Mouse (Mus musculus): ENCODE results near the gene Rln3. TPM values are rescaled to one million over a fixed set of nuclear protein-coding genes. Genes with fewer than 3 reads are reported as not detected.

Gene Rln3
- 0.15 TPM in 1 of 2 replicates, not detected in the other for polyA plus RNA-seq (2015; fragmentation: Nextera tagmentation; extraction: Ambion mirVana)

- WGBS (ENCODE audit: insufficient replicate concordance) = 12% methylated on average over 9 of the region's 9 CpGs
- H3K27ac ChIP-seq (ENCODE audit: low read length) = no peak within 1 kb of the TSS
- no peak within 1 kb of the TSS for H3K4me3 ChIP-seq (ENCODE audit: low read depth, low read length)
- no peak within 1 kb of the TSS for H3K9ac ChIP-seq (ENCODE audit: low read depth, low read length)
- H3K27me3 ChIP-seq (ENCODE audit: control insufficient read depth, insufficient read depth, low read depth, low read length) = peaks cover 47% of the 10 kb centered on the region
- no peaks in the 10 kb centered on the region for H3K4me1 ChIP-seq (ENCODE audit: control insufficient read depth, low read depth, low read length)
- no peak within 1 kb of the TSS for H3K4me2 ChIP-seq (ENCODE audit: low read depth, low read length)
- H3K9me3 ChIP-seq (replicated peaks; ENCODE audit: control insufficient read depth, low read length) = no peaks in the 10 kb centered on the region
- no peak for ATAC-seq (ENCODE audit: low read depth)
- no peaks in the 10 kb centered on the region for H3K36me3 ChIP-seq (ENCODE audit: control insufficient read depth, insufficient read depth)
Observed at GRCm38 (mm10) chr8:84044900-84045299, at the start of gene Rln3. Gene Rln3 (minus strand): TSS chr8:84045000.

GRCm38 (mm10) chr8:84090585-84090984 lies 45.8 kb upstream of the Rln3 start:
- H3K4me3 ChIP-seq (ENCODE audit: low read depth, low read length) = no peak overlapping the region
- no peak overlapping the region for H3K9ac ChIP-seq (ENCODE audit: low read depth, low read length)
- no peak overlapping the region for H3K4me2 ChIP-seq (ENCODE audit: low read depth, low read length)
- H3K9me3 ChIP-seq (replicated peaks; ENCODE audit: control insufficient read depth, low read length) = no peaks in the 10 kb centered on the region
- 84% methylated on average over 8 of the region's 8 CpGs for WGBS (ENCODE audit: insufficient replicate concordance)
- H3K27ac ChIP-seq (ENCODE audit: low read length) = no peak overlapping the region
- H3K36me3 ChIP-seq (ENCODE audit: control insufficient read depth, insufficient read depth) = peaks cover 7% of the 10 kb centered on the region; the same call in 1 of the 2 replicates
- no peak for ATAC-seq (ENCODE audit: low read depth)
- no peaks in the 10 kb centered on the region for H3K27me3 ChIP-seq (ENCODE audit: control insufficient read depth, insufficient read depth, low read depth, low read length)
- no peaks in the 10 kb centered on the region for H3K4me1 ChIP-seq (ENCODE audit: control insufficient read depth, low read depth, low read length)

- Histone ChIP-seq H3K4me2 (ENCODE audit: low read depth, low read length) (no peak overlapping the region), H3K4me1 (ENCODE audit: control insufficient read depth, low read depth, low read length) (no peaks in the 10 kb centered on the region; the same call in 1 of the 2 replicates), H3K36me3 (ENCODE audit: control insufficient read depth, insufficient read depth) (peaks cover 7% of the 10 kb centered on the region; the same call in 1 of the 2 replicates), H3K9me3 (replicated peaks; ENCODE audit: control insufficient read depth, low read length) (no peaks in the 10 kb centered on the region), H3K27ac (ENCODE audit: low read length) (no peak overlapping the region), H3K27me3 (ENCODE audit: control insufficient read depth, insufficient read depth, low read depth, low read length) (no peaks in the 10 kb centered on the region), H3K4me3 (ENCODE audit: low read depth, low read length) (no peak overlapping the region), H3K9ac (ENCODE audit: low read depth, low read length) (no peak overlapping the region)
- WGBS (ENCODE audit: insufficient replicate concordance) = 78% methylated on average over 9 of the region's 9 CpGs
- no peak for ATAC-seq (ENCODE audit: low read depth)
Observed at GRCm38 (mm10) chr8:84089277-84089676, 44.5 kb upstream of the Rln3 start.

- H3K27ac ChIP-seq (ENCODE audit: low read length) = no peak overlapping the region
- peaks cover 13% of the 10 kb centered on the region for H3K36me3 ChIP-seq (ENCODE audit: control insufficient read depth, insufficient read depth)
- no peaks in the 10 kb centered on the region for H3K9me3 ChIP-seq (replicated peaks; ENCODE audit: control insufficient read depth, low read length)
- no peak overlapping the region for H3K4me2 ChIP-seq (ENCODE audit: low read depth, low read length)
- H3K4me1 ChIP-seq (ENCODE audit: control insufficient read depth, low read depth, low read length) = no peaks in the 10 kb centered on the region; the same call in none of the 2 replicates
- H3K9ac ChIP-seq (ENCODE audit: low read depth, low read length) = no peak overlapping the region
- ATAC-seq (ENCODE audit: low read depth) = no peak
- H3K4me3 ChIP-seq (ENCODE audit: low read depth, low read length) = no peak overlapping the region
- 81% methylated on average over 14 of the region's 14 CpGs for WGBS (ENCODE audit: insufficient replicate concordance)
- H3K27me3 ChIP-seq (ENCODE audit: control insufficient read depth, insufficient read depth, low read depth, low read length) = no peaks in the 10 kb centered on the region
Observed at GRCm38 (mm10) chr8:84087821-84088220, 43.0 kb upstream of the Rln3 start.

- Histone ChIP-seq H3K27me3 (ENCODE audit: control insufficient read depth, insufficient read depth, low read depth, low read length) (no peaks in the 10 kb centered on the region), H3K9ac (ENCODE audit: low read depth, low read length) (no peak overlapping the region), H3K4me1 (ENCODE audit: control insufficient read depth, low read depth, low read length) (peaks cover 2% of the 10 kb centered on the region), H3K9me3 (replicated peaks; ENCODE audit: control insufficient read depth, low read length) (no peaks in the 10 kb centered on the region), H3K36me3 (ENCODE audit: control insufficient read depth, insufficient read depth) (peaks cover 13% of the 10 kb centered on the region), H3K4me2 (ENCODE audit: low read depth, low read length) (no peak overlapping the region), H3K4me3 (ENCODE audit: low read depth, low read length) (no peak overlapping the region), H3K27ac (ENCODE audit: low read length) (no peak overlapping the region)
- 76% methylated on average over 7 of the region's 7 CpGs for WGBS (ENCODE audit: insufficient replicate concordance)
- no peak for ATAC-seq (ENCODE audit: low read depth)
Observed at GRCm38 (mm10) chr8:84087156-84087555, 42.4 kb upstream of the Rln3 start.

GRCm38 (mm10) chr8:84084341-84085115 lies 39.7 kb upstream of the Rln3 start:
- 84% methylated on average over 42 of the region's 42 CpGs for WGBS (ENCODE audit: insufficient replicate concordance)
- H3K9ac ChIP-seq (ENCODE audit: low read depth, low read length) = no peak overlapping the region
- H3K27me3 ChIP-seq (ENCODE audit: control insufficient read depth, insufficient read depth, low read depth, low read length) = no peaks in the 10 kb centered on the region
- H3K9me3 ChIP-seq (replicated peaks; ENCODE audit: control insufficient read depth, low read length) = no peaks in the 10 kb centered on the region
- ATAC-seq (ENCODE audit: low read depth) = no peak
- no peak overlapping the region for H3K27ac ChIP-seq (ENCODE audit: low read length)
- no peak overlapping the region for H3K4me2 ChIP-seq (ENCODE audit: low read depth, low read length)
- peaks cover 15% of the 10 kb centered on the region for H3K36me3 ChIP-seq (ENCODE audit: control insufficient read depth, insufficient read depth)
- H3K4me1 ChIP-seq (ENCODE audit: control insufficient read depth, low read depth, low read length) = peaks cover 2% of the 10 kb centered on the region
- no peak overlapping the region for H3K4me3 ChIP-seq (ENCODE audit: low read depth, low read length)

GRCm38 (mm10) chr8:84083829-84084241 lies 39.0 kb upstream of the Rln3 start:
- Histone ChIP-seq H3K4me1 (ENCODE audit: control insufficient read depth, low read depth, low read length) (peaks cover 2% of the 10 kb centered on the region), H3K27me3 (ENCODE audit: control insufficient read depth, insufficient read depth, low read depth, low read length) (no peaks in the 10 kb centered on the region), H3K36me3 (ENCODE audit: control insufficient read depth, insufficient read depth) (peaks cover 14% of the 10 kb centered on the region), H3K27ac (ENCODE audit: low read length) (no peak overlapping the region), H3K9me3 (replicated peaks; ENCODE audit: control insufficient read depth, low read length) (no peaks in the 10 kb centered on the region), H3K4me3 (ENCODE audit: low read depth, low read length) (no peak overlapping the region), H3K4me2 (ENCODE audit: low read depth, low read length) (no peak overlapping the region), H3K9ac (ENCODE audit: low read depth, low read length) (no peak overlapping the region)
- peak; percentile 82 for ATAC-seq (ENCODE audit: low read depth)
- whole genome bisulfite sequencing (ENCODE audit: insufficient replicate concordance) = 64% methylated on average over 8 of the region's 8 CpGs

- Histone ChIP-seq H3K27ac (ENCODE audit: low read length) (no peak overlapping the region), H3K4me2 (ENCODE audit: low read depth, low read length) (no peak overlapping the region), H3K9ac (ENCODE audit: low read depth, low read length) (no peak overlapping the region), H3K4me3 (ENCODE audit: low read depth, low read length) (no peak overlapping the region), H3K27me3 (ENCODE audit: control insufficient read depth, insufficient read depth, low read depth, low read length) (no peaks in the 10 kb centered on the region), H3K9me3 (replicated peaks; ENCODE audit: control insufficient read depth, low read length) (no peaks in the 10 kb centered on the region), H3K36me3 (ENCODE audit: control insufficient read depth, insufficient read depth) (peaks cover 8% of the 10 kb centered on the region), H3K4me1 (ENCODE audit: control insufficient read depth, low read depth, low read length) (peaks cover 2% of the 10 kb centered on the region)
- no peak for ATAC-seq (ENCODE audit: low read depth)
- WGBS (ENCODE audit: insufficient replicate concordance) = 67% methylated on average over 5 of the region's 5 CpGs
Observed at GRCm38 (mm10) chr8:84079206-84079605, 34.4 kb upstream of the Rln3 start.

GRCm38 (mm10) chr8:84076849-84077248 lies 32.0 kb upstream of the Rln3 start:
- H3K27ac ChIP-seq (ENCODE audit: low read length) = no peak overlapping the region
- no peaks in the 10 kb centered on the region for H3K9me3 ChIP-seq (replicated peaks; ENCODE audit: control insufficient read depth, low read length)
- H3K4me3 ChIP-seq (ENCODE audit: low read depth, low read length) = no peak overlapping the region
- no peak overlapping the region for H3K4me2 ChIP-seq (ENCODE audit: low read depth, low read length)
- no peaks in the 10 kb centered on the region for H3K27me3 ChIP-seq (ENCODE audit: control insufficient read depth, insufficient read depth, low read depth, low read length)
- no peak overlapping the region for H3K9ac ChIP-seq (ENCODE audit: low read depth, low read length)
- H3K4me1 ChIP-seq (ENCODE audit: control insufficient read depth, low read depth, low read length) = no peaks in the 10 kb centered on the region; the same call in 1 of the 2 replicates
- no peak for ATAC-seq (ENCODE audit: low read depth)
- peaks cover 2% of the 10 kb centered on the region; the same call in 1 of the 2 replicates for H3K36me3 ChIP-seq (ENCODE audit: control insufficient read depth, insufficient read depth)
- WGBS (ENCODE audit: insufficient replicate concordance) = 82% methylated on average over 3 of the region's 3 CpGs

Measured in liver, embryonic 16.5 days (tissue).